Mouse (Mus musculus): ENCODE measurements around the gene Il13. TPM values are rescaled to one million over a fixed set of nuclear protein-coding genes. Genes with fewer than 3 reads are reported as not detected.

The Il13 gene
- polyA plus RNA-seq, 1 experiment: not detected

DNA sequence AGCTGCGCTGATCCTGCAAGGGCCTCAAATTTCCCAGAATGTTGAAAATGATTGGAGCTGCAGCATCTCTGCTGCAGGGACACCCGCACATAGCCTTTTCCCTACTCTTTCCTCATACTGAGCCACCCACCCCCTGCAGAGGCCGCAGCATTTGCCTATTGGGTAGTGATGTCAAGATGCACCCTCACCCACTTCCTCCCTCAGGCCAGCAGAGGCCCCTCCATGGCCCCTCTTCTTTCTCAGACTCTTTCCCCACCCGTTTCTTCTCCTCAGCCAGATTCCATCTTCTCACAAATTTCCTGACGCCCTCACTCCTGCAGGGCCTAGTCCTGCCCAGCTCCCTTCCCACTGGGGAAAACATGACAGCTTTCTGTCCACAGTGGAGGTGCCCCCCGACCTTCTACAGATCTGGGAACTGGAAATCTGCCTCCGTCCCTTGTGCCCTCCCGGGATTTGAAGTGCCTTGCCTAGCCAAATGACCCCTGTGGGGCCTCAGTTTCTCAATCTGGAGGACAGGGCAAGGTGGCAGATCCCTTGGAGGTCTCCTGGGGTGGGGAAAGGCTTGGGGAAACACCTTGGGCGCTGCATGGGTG is 1.2 kb upstream of the Il13 start:
- TF ChIP-seq POLR2A (IDR thresholded peaks at IDR 0.05; ENCODE audit: extremely low read depth, insufficient read depth, low read length) (no peak), CTCF (IDR thresholded peaks at IDR 0.05; ENCODE audit: extremely low read depth, insufficient read depth, low read length) (no peak)
- Histone ChIP-seq H3K4me3 (ENCODE audit: insufficient read depth, low read length) (peak overlapping the region; percentile 17; the same call in 1 of the 2 replicates), H3K27ac (ENCODE audit: insufficient read depth, low read length) (no peak overlapping the region), H3K4me1 (ENCODE audit: control insufficient read depth, insufficient read depth, low read length) (no peaks in the 10 kb centered on the region)

DNA sequence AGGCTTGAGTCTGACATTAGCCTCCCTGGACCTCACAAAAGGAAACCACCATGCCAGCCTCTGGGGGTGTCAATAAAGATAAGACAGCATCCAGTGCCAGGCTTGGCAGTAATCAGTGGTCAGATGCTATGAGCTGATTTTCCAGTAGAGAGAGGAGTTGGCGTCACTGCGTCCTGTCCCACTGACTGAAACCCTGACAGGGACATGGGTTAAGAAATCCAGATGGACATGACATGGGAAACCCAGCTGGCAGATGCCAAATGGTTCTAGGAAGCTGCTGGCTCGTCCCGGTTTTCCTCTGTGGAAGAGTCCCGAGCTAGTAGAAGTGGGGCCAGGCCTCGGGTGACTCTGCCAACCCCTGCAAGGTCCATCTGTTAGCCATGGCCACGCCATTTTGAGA is 858 bp downstream of the Il13 start:
- no peak overlapping the region for H3K4me3 ChIP-seq (ENCODE audit: insufficient read depth, low read length)
- H3K27ac ChIP-seq (ENCODE audit: insufficient read depth, low read length): no peak overlapping the region
- TF ChIP-seq CTCF (IDR thresholded peaks at IDR 0.05; ENCODE audit: extremely low read depth, insufficient read depth, low read length) (no peak), POLR2A (IDR thresholded peaks at IDR 0.05; ENCODE audit: extremely low read depth, insufficient read depth, low read length) (no peak)
- no peaks in the 10 kb centered on the region for H3K4me1 ChIP-seq (ENCODE audit: control insufficient read depth, insufficient read depth, low read length)

DNA sequence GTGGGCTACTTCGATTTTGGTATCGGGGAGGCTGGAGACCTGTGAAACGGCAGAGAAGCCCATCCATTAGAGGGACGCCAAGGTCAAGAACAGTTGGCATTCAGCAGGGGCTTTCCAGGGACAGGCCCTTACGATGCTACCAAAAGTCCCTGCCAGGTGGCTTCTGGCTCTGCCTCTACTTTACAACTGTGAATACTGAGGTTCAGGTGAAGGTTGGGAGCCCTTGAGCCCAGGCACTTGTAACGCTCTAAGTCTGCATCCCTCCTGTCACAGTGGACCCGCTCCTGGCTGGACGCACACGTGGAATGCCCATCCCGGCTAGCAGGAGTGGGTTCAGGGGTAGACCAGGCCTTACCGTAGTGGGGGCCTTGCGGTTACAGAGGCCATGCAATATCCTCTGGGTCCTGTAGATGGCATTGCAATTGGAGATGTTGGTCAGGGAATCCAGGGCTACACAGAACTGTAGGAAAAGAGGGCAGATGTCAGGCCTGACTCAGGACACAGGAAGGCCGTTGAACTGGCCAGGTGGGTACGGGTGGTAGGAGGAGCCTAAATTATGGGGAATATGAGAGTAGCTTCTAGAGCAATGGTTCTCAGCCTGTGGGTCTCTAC is 2.3 kb downstream of the Il13 start:
- TF ChIP-seq POLR2A (IDR thresholded peaks at IDR 0.05; ENCODE audit: extremely low read depth, insufficient read depth, low read length) (no peak), CTCF (IDR thresholded peaks at IDR 0.05; ENCODE audit: extremely low read depth, insufficient read depth, low read length) (peak; percentile 50)
- Histone ChIP-seq H3K4me3 (ENCODE audit: insufficient read depth, low read length) (no peak overlapping the region), H3K27ac (ENCODE audit: insufficient read depth, low read length) (no peak overlapping the region), H3K4me1 (ENCODE audit: control insufficient read depth, insufficient read depth, low read length) (no peaks in the 10 kb centered on the region)

DNA sequence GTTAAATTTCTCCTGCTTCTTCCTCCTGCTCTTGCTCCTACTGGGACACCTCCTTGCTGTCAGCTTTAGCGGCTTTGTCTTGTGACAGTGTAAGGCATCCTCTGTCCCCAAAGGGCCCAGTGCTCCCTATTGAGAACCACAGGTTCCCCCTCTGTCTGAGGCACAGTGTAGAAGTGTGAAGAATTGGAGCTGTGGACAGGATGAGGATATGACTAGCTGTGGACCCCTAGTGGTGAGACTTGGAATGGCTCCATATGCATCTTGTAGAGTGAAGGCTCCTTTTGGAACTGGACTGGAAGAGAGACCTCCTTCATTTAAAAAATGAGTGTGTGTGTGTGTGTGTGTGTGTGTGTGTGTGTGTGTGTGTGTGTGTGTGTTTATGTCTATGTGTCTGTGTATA is 6.6 kb downstream of the Il13 start:
- H3K4me1 ChIP-seq (ENCODE audit: control insufficient read depth, insufficient read depth, low read length): no peaks in the 10 kb centered on the region
- no peak overlapping the region for H3K27ac ChIP-seq (ENCODE audit: insufficient read depth, low read length)
- no peak for TF ChIP-seq POLR2A (IDR thresholded peaks at IDR 0.05; ENCODE audit: extremely low read depth, insufficient read depth, low read length)
- TF ChIP-seq CTCF (IDR thresholded peaks at IDR 0.05; ENCODE audit: extremely low read depth, insufficient read depth, low read length): peak; percentile 89
- no peak overlapping the region for H3K4me3 ChIP-seq (ENCODE audit: insufficient read depth, low read length)

DNA sequence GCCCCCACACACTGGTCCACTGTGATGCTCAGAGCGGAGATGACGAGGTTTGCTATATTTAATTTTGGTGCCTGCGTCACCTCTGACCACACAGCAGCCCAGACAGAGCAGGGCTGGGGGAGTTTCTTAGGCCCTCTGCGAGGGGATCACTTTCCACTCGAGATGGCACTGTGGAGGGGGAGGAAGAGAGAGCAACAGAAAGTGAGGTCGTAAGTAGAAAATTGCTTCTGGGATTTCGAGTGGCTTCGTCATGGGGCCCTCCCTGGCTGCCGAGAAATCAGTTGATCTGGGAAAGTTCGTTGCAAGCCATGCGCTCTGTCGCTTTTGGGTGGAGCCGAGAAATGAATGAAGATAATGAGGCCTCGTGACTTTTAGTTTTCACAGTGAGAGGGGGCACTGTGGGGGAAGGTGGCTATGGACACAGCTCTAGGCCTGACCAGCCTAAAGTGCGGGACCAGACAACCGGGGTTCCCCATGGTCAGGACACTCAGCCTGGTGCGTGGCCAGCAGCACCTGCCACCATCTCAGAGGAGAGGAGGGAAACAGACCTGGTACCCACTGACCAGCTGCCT is 7.6 kb downstream of the Il13 start:
- no peaks in the 10 kb centered on the region for H3K4me1 ChIP-seq (ENCODE audit: control insufficient read depth, insufficient read depth, low read length)
- no peak overlapping the region for H3K27ac ChIP-seq (ENCODE audit: insufficient read depth, low read length)
- H3K4me3 ChIP-seq (ENCODE audit: insufficient read depth, low read length): no peak overlapping the region
- no peak for TF ChIP-seq CTCF (IDR thresholded peaks at IDR 0.05; ENCODE audit: extremely low read depth, insufficient read depth, low read length)
- TF ChIP-seq POLR2A (IDR thresholded peaks at IDR 0.05; ENCODE audit: extremely low read depth, insufficient read depth, low read length): no peak

DNA sequence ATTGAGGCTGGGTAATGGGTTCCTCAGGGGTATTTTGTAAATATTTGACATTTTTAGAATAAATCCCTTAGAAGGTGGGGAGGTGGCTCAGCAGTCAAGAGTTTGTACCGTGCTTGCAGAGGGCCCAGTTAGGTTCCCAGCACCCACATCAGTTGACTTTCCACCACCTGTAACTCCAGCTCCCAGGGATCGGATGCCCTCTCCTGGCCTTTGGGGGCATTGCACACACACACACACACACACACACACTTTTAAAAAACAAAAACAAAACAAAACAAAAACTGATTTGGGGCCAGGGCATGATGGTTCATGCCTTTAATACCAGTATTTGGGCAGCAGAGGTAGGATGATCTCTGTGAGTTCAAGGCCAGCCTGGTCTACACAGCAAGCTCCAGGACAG is 10.4 kb downstream of the Il13 start:
- Histone ChIP-seq H3K27ac (ENCODE audit: insufficient read depth, low read length) (no peak overlapping the region), H3K4me3 (ENCODE audit: insufficient read depth, low read length) (no peak overlapping the region), H3K4me1 (ENCODE audit: control insufficient read depth, insufficient read depth, low read length) (no peaks in the 10 kb centered on the region)
- TF ChIP-seq CTCF (IDR thresholded peaks at IDR 0.05; ENCODE audit: extremely low read depth, insufficient read depth, low read length) (no peak), POLR2A (IDR thresholded peaks at IDR 0.05; ENCODE audit: extremely low read depth, insufficient read depth, low read length) (no peak)

DNA sequence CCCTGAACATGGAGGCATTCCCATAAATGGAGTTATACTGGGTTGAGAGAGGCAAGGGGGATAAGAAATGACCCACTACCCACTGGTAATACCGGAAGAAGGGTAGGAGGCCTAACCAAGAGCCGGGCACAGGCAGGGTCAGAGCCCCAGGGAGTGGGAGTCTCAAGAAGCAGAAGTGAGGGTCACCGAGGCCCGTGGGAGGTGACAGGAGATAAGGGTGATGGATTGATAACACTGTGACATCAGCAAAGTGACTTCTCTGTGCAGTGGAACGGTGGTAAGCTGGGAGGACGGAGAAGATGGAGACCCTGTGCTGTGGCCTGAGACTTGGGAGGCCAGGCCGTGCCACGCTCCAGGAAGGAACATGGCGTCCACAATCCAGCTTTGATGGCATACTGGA is 10.9 kb downstream of the Il13 start:
- no peak overlapping the region for H3K27ac ChIP-seq (ENCODE audit: insufficient read depth, low read length)
- TF ChIP-seq POLR2A (IDR thresholded peaks at IDR 0.05; ENCODE audit: extremely low read depth, insufficient read depth, low read length) (no peak), CTCF (IDR thresholded peaks at IDR 0.05; ENCODE audit: extremely low read depth, insufficient read depth, low read length) (no peak)
- no peak overlapping the region for H3K4me3 ChIP-seq (ENCODE audit: insufficient read depth, low read length)
- H3K4me1 ChIP-seq (ENCODE audit: control insufficient read depth, insufficient read depth, low read length): no peaks in the 10 kb centered on the region

DNA sequence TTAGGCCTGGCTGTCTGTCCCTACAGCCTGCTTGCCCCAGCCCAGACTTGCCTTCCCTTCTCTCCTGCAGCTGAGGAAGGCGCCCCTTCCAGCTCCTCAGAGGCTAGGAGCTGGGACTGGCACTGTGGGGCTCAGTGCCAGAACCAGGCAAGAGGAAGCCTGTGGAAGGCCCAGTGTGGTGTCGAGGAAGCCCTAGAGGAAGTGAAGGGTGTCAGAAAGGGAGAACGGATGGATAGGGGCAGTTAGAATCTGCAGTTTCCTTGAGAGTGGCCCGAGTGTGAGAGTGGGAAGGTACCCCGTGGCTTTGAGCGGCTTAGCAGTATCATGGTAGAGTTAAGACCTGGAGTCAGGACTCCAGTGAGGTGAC is 12.1 kb downstream of the Il13 start:
- no peak overlapping the region for H3K4me3 ChIP-seq (ENCODE audit: insufficient read depth, low read length)
- no peak overlapping the region for H3K27ac ChIP-seq (ENCODE audit: insufficient read depth, low read length)
- TF ChIP-seq CTCF (IDR thresholded peaks at IDR 0.05; ENCODE audit: extremely low read depth, insufficient read depth, low read length): no peak
- TF ChIP-seq POLR2A (IDR thresholded peaks at IDR 0.05; ENCODE audit: extremely low read depth, insufficient read depth, low read length): no peak
- no peaks in the 10 kb centered on the region for H3K4me1 ChIP-seq (ENCODE audit: control insufficient read depth, insufficient read depth, low read length)

DNA sequence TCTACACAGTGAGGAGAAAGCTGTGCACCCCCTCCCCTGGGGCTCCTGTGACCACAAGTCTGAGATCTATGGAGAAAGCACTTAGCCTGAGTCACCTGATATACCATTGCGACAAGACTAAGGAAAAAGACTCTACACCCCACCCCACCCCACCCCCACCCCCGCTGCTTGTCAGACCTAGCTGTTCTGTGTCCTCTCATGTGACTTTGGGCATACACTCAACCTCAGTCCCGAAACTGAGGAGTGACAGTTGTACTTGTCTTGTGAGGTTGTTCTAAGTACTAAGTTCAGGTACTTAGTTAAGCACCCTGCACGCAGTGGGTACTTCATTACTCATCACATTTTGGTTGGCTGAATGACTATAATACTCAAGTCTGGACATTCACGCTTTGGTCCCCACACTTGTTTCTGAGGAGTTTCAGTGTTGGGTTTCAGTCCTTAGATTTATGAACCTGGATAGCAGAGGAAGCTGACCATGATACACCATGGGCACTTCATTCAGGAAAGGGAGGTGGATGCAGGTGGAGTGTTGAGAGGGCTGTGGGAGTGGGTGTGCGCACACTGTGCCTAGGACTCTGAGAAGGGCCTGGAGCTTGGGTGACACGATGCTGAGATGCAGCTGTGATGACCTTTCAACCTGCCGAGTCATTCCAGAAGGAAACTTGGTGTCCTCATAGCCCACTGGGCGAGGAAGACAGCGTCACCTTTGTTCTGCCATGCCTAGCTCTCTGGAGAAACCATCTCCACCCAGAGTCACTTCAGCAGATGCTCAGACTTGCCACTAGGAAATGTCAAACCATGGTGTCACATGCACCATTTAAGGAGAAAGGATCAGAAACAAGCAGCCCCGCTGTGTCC is 12.7 kb downstream of the Il13 start:
- Histone ChIP-seq H3K27ac (ENCODE audit: insufficient read depth, low read length) (no peak overlapping the region), H3K4me3 (ENCODE audit: insufficient read depth, low read length) (no peak overlapping the region)

More for the DNA sequence above, 12.7 kb downstream of the Il13 start:
- H3K4me1 ChIP-seq (ENCODE audit: control insufficient read depth, insufficient read depth, low read length): no peaks in the 10 kb centered on the region
- no peak for TF ChIP-seq CTCF (IDR thresholded peaks at IDR 0.05; ENCODE audit: extremely low read depth, insufficient read depth, low read length)
